Mouse (Mus musculus) midbrain, embryonic 14.5 days (tissue): Measurements from ENCODE around the gene Sat2. TPM values are rescaled to one million over a fixed set of nuclear protein-coding genes. Genes with fewer than 3 reads are reported as not detected.

Experiments used
- ATAC-seq: fragments of 200-750 bp; cut with Nextera tagmentation; 2 replicates; pipeline ENCODE4 v1.8.0; 2017; ENCODE audit warnings: moderate number of reproducible peaks, moderate library complexity; ENCODE audit not compliant: low FRiP score, low TSS enrichment
- DNase-seq: peaks from one replicate; pipeline ENCODE4 v3.0.0-alpha.2; 2015
- H3K27ac ChIP-seq: fragments of 300-500 bp; sonication (generic); replicated peaks from 2 replicates; pipeline ENCODE4 v1.5.1; 2014; ENCODE audit warnings: mild to moderate bottlenecking, low read depth, low read length, moderate library complexity
- H3K27me3 ChIP-seq: fragments of 300-500 bp; sonication (generic); 2 replicates; pipeline ENCODE4 v1.6.1; 2014; ENCODE audit warnings: low read length, control low read depth, mixed read lengths; ENCODE audit not compliant: control insufficient read depth, insufficient read depth
- H3K36me3 ChIP-seq: fragments of 300-500 bp; sonication (generic); 2 replicates; pipeline ENCODE4 v1.6.1; 2014; ENCODE audit warnings: low read length, control low read depth; ENCODE audit not compliant: control insufficient read depth, insufficient read depth
- H3K4me1 ChIP-seq: fragments of 300-500 bp; sonication (generic); 2 replicates; pipeline ENCODE4 v1.6.1; 2014; ENCODE audit warnings: mild to moderate bottlenecking, antibody characterized with exemption, low read length, control low read depth; ENCODE audit not compliant: control insufficient read depth, insufficient read depth
- H3K4me2 ChIP-seq: fragments of 300-500 bp; sonication (generic); 2 replicates; pipeline ENCODE4 v1.6.1; 2014; ENCODE audit warnings: mild to moderate bottlenecking, low read length, moderate library complexity
- H3K4me3 ChIP-seq: fragments of 300-500 bp; sonication (generic); replicated peaks from 2 replicates; pipeline ENCODE4 v1.5.1; 2014; ENCODE audit warnings: low read depth, low read length
- H3K9ac ChIP-seq: fragments of 300-500 bp; sonication (generic); replicated peaks from 2 replicates; pipeline ENCODE4 v1.6.1; 2014; ENCODE audit warnings: mild to moderate bottlenecking, low read length, moderate library complexity
- H3K9me3 ChIP-seq: fragments of 300-500 bp; sonication (generic); 2 replicates; pipeline ENCODE4 v1.6.1; 2016; ENCODE audit warnings: low read length, control low read depth, mixed read lengths; ENCODE audit not compliant: control insufficient read depth
- WGBS: fragments of 180-500 bp; shearing (Covaris S2); extraction: QIAGEN DNeasy Blood & Tissue Kit; methylation state at CpG from one replicate; pipeline ENCODE4 v1.1.7; 2014; 5-methylcytosine and 5-hydroxymethylcytosine counted together
- polyA plus RNA-seq: library from polyadenylated mRNA; unstranded; fragments of >200 nt; fragmentation: Nextera tagmentation; extraction: Ambion mirVana; gene quantifications from 2 replicates; pipeline ENCODE4 v1.2.1, GENCODE M21; 2014

Gene Sat2
- polyA plus RNA-seq, 1 experiment from 2014 or later, result 21.6 TPM

DNA sequence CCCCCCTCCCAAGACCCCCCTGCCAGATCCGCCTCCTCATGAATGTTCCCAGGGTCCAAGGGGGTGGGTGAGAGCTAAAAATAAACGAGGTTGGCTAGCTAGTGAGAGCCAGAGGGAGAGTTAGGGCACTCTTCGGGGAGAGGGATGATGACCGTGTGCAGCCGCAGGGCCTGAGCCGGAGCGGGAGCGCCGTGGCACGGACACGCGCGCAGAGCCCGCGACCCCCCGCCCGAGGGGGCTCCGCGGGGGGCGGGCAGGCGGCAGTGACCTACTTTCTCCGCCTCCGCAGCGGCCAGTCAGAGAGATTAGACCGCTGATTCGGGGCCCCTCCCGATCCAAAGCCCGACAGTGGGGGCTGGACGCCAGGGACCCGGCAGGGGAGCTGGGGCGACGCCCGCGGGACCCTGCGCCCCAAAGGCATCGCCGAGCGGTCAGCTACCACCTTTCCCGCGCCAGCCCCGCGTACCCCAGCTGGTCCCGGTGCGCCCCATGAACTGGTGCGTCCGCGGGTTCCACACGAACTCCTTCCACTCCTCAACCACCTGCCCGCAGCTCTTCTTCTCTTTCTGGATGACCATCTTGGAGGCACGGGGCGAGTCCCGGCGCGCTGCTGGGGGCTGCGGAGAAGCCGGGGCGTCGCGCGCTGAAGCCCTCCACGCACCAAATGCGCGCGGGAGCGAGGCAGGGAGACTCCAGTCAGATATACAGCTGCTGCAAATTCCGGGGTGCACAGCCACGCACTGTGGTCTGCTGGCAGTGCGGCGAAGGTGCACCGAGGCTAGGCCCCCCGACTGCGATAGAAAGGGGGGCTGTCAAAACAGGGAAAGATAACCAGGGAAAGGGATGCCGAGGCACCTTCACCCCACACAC lies 16.8 kb upstream of the Sat2 start:
- Histone ChIP-seq H3K27me3 (no peaks in the 10 kb centered on the region), H3K4me1 (peaks cover 29% of the 10 kb centered on the region), H3K9me3 (no peaks in the 10 kb centered on the region), H3K9ac (peak overlapping the region; percentile 80), H3K36me3 (peaks cover 14% of the 10 kb centered on the region; the same call in 1 of the 2 replicates), H3K27ac (peak overlapping the region; percentile 75), H3K4me3 (peak overlapping the region; percentile 74), H3K4me2 (peak overlapping the region; percentile 98)
- DNase-seq (peak; percentile 74), ATAC-seq (peak; percentile 57)
- under 1% methylated on average over 67 of the region's 73 CpGs for WGBS

DNA sequence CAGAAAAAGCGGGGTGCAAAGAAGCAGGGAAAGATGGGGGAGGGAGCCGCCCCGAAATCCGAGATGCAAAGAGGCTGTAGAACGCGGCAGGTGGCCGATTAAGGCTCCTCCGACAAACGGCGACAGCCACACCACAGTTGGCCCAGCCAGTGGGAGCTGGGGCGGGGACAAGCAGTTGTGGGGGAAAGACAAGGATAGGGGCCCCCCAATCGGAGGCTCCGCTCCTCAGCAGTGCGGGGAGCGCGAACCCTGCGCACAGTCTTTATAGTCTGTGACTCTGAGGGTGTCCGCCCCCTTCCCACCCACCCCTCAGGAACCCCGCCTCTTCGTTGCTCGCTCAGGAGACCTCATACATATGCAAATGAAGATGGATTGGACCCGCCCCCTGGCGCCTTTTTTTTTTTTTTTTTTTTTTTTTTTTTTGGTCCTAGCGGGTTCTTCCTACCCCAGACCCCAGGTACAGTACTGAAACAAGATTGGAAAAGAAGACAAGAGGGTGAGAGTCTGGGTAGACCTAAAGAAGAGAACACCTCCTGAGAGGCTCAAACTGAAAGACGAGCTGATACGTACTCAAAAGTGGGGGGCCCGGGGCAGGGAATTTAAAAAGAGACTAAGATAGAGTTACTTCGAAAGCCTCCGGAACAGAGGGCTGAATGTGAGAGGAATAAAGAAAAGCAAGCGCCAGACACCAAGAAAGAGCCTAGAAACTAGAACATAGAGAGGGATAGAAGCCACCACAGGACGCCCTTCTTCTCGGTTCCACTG lies 15.9 kb upstream of the Sat2 start, which contains the start of gene Atp1b2:
TSS of gene Atp1b2 (minus strand) at position 217 of the 765 bp plus-strand sequence.
- peaks cover 21% of the 10 kb centered on the region for H3K4me1 ChIP-seq
- H3K4me2 ChIP-seq, result peak within 1 kb of the TSS; percentile 98
- ATAC-seq (peak; percentile 87), DNase-seq (peak; percentile 92)
- H3K9ac ChIP-seq, result peak within 1 kb of the TSS; percentile 80
- H3K36me3 ChIP-seq, result peaks cover 11% of the 10 kb centered on the region; the same call in 1 of the 2 replicates
- H3K9me3 ChIP-seq, result no peaks in the 10 kb centered on the region
- H3K27me3 ChIP-seq, result no peaks in the 10 kb centered on the region
- peak within 1 kb of the TSS; percentile 75 for H3K27ac ChIP-seq
- H3K4me3 ChIP-seq, result peak within 1 kb of the TSS; percentile 74
- 2% methylated on average over 32 of the region's 32 CpGs for WGBS

DNA sequence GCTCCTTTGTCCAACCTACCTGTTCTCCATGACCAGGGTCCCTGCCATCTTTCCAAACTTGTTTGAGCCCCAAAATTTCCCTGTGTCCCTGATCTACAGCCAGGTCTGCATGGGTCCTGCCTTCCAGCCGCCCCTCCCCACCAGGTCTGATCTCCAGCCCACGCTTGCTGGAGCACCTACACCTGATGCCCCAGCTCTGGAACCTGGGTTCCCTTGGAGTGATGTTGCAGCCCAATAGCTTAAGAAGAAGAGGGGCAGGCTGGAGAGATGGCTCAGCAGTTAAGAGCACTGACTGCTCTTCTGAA lies 15.4 kb upstream of the Sat2 start:
- H3K36me3 ChIP-seq, result peaks cover 5% of the 10 kb centered on the region; the same call in 1 of the 2 replicates

DNA sequence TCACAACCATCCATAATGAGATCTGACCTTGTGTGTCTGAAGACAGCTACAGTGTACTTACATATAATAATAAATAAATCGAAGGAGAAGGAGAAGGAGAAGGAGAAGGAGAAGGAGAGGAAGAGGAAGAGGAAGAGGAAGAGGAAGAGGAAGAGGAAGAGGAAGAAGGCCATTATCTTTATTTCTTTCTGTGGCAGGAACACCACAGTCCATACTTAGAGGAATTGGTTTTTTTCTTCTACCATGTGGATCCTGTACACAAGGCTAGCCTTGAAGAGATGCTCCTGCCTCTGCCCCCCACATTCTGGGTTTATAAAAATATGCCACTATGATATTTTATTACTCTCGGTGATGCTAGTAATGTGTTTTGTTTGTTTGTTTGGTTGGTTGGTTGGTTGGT lies 15.0 kb upstream of the Sat2 start:
- no peaks in the 10 kb centered on the region for H3K27me3 ChIP-seq
- no peak overlapping the region for H3K27ac ChIP-seq
- H3K9me3 ChIP-seq, result no peaks in the 10 kb centered on the region
- whole genome bisulfite sequencing, result 85% methylated on average over 2 of the region's 2 CpGs
- no peak overlapping the region for H3K4me3 ChIP-seq
- peaks cover 3% of the 10 kb centered on the region; the same call in 1 of the 2 replicates for H3K36me3 ChIP-seq
- DNase-seq (no peak), ATAC-seq (no peak)
- peaks cover 21% of the 10 kb centered on the region for H3K4me1 ChIP-seq
- no peak overlapping the region for H3K9ac ChIP-seq
- no peak overlapping the region; the same call in 1 of the 2 replicates for H3K4me2 ChIP-seq

More for the DNA sequence above, 15.4 kb upstream of the Sat2 start:
- Histone ChIP-seq H3K4me1 (peaks cover 21% of the 10 kb centered on the region), H3K4me3 (peak overlapping the region; percentile 74), H3K9ac (no peak overlapping the region; the same call in 1 of the 2 replicates), H3K27me3 (no peaks in the 10 kb centered on the region), H3K9me3 (no peaks in the 10 kb centered on the region), H3K4me2 (peak overlapping the region; percentile 98), H3K27ac (no peak overlapping the region)
- ATAC-seq (no peak), DNase-seq (no peak)
- WGBS, result 78% methylated on average over 2 of the region's 2 CpGs

DNA sequence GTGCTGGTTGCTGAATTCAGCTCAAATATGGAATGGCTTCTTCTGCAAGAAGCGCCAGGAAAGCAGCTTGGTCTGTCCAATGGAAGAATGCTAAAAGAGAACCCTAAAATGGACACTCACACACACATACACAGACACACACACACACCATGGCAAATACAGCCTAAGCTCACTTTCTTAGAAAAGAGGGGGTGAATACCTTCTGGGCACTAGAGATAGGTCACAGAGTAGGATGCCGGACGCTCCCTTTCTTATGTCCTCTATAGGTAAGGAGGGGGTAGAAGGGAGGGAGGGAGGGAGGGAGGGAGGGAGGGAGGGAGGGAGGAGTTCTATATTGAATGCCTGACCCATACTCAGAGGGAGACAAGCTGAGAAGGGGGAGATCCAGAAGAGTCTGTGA lies 13.3 kb upstream of the Sat2 start:
- Histone ChIP-seq H3K4me3 (no peak overlapping the region), H3K9ac (no peak overlapping the region), H3K4me1 (peaks cover 18% of the 10 kb centered on the region), H3K27ac (no peak overlapping the region), H3K4me2 (no peak overlapping the region), H3K27me3 (no peaks in the 10 kb centered on the region), H3K9me3 (no peaks in the 10 kb centered on the region), H3K36me3 (no peaks in the 10 kb centered on the region)
- 94% methylated on average over 3 of the region's 3 CpGs for WGBS
- no peak for DNase-seq
- ATAC-seq, result no peak

DNA sequence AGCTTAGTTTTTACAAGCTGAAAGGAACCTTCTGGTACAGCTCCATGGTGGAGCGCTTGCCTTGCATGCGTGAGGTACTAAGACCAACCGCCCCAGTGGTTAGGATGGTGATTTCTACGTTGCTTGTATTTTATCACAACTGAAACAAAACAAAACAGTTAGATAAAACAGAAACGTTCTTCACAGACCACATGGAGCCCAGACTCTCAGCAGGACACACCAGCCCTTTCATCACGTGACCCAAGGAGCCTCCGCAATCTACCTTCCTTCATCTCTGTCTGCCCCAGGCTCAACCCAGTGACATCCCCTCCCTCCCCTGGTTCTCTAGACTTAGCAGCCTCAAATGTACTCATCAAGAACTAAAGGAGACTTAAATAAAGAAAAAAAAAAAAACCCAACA lies 12.4 kb upstream of the Sat2 start:
- peaks cover 10% of the 10 kb centered on the region for H3K4me1 ChIP-seq
- H3K36me3 ChIP-seq, result no peaks in the 10 kb centered on the region
- H3K27me3 ChIP-seq, result no peaks in the 10 kb centered on the region
- WGBS, result 64% methylated on average over 7 of the region's 7 CpGs
- H3K27ac ChIP-seq, result no peak overlapping the region
- ATAC-seq (no peak), DNase-seq (no peak)
- no peak overlapping the region for H3K4me2 ChIP-seq
- H3K9ac ChIP-seq, result no peak overlapping the region
- H3K4me3 ChIP-seq, result no peak overlapping the region
- no peaks in the 10 kb centered on the region for H3K9me3 ChIP-seq

DNA sequence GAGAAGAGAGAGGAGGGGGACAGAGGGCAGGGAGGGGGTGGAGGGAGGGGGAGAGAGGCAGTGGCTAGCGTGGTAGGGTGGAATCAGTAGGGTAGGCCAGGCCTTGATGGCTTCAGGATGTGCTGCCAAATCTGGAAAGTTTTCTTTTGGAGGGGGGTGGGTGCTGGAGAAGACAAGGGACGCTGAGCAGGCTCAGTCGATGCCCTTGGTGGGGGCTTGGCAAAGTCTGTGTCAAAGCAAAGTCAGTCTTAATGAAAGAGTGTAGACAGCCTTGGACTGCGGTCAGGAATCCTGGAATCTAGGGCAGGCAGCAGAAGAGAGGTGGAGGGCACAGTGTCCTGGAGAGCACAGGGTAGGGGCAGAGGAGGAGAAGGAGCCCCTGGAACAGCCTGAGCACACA lies 10.9 kb upstream of the Sat2 start:
- Histone ChIP-seq H3K36me3 (no peaks in the 10 kb centered on the region), H3K4me3 (no peak overlapping the region), H3K9ac (no peak overlapping the region), H3K27me3 (no peaks in the 10 kb centered on the region), H3K4me2 (no peak overlapping the region), H3K9me3 (no peaks in the 10 kb centered on the region), H3K4me1 (0 out of 2 replicates have a peak, but pooled peaks cover 4% of the 10 kb centered on the region), H3K27ac (no peak overlapping the region)
- no peak for ATAC-seq
- DNase-seq, result no peak
- 68% methylated on average over 4 of the region's 4 CpGs for WGBS

DNA sequence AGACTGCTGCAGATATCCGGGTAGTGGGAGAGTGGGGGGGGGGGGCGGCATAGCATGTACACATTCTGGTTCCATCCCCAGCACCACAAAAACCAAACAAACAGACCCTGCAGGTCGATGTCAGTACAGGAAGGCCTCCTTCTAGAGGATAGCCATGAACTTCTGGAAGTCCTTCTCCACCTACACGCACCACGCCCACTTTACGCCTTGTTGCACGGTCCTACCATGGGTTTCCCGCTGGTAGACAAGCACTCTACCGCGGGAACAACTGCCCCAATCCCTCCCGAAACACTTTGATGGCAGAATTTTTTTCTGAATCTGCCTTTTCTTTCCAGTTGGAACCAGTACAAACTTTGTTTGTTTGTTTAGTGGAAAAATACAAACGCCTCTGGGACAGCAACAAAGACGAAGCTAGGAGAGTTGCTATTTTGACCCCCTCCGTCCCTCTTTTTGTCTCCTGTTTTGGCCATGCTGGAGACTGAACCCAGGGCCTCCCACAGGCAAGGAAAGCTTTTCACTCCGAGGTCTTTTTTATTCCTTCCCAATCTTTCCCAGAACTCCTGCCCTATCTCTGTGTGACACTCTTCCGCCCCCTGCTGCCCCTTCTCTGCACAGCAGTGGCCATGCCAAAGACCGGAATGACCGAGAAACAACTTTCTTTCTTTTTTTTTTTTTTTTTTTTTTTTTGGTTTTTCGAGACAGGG lies 8.1 kb upstream of the Sat2 start:
- 0 out of 2 replicates have a peak overlapping the region, but pooled peaks have one; percentile 14 for H3K9ac ChIP-seq
- no peak for ATAC-seq
- H3K4me2 ChIP-seq, result 0 out of 2 replicates have a peak overlapping the region, but pooled peaks have one; percentile 9

More for the DNA sequence above, 8.1 kb upstream of the Sat2 start:
- Histone ChIP-seq H3K9me3 (no peaks in the 10 kb centered on the region), H3K4me1 (no peaks in the 10 kb centered on the region), H3K36me3 (no peaks in the 10 kb centered on the region), H3K27ac (no peak overlapping the region), H3K27me3 (no peaks in the 10 kb centered on the region), H3K4me3 (no peak overlapping the region)
- WGBS, result 8% methylated on average over 19 of the region's 19 CpGs
- peak; percentile 85 for DNase-seq
